Mouse (Mus musculus): Measurements from ENCODE around the gene AC124108.1. TPM values are rescaled to one million over a fixed set of nuclear protein-coding genes. Genes with fewer than 3 reads are reported as not detected.

AC124108.1 gene
- polyA plus RNA-seq, 1 experiment, result not detected

DNA sequence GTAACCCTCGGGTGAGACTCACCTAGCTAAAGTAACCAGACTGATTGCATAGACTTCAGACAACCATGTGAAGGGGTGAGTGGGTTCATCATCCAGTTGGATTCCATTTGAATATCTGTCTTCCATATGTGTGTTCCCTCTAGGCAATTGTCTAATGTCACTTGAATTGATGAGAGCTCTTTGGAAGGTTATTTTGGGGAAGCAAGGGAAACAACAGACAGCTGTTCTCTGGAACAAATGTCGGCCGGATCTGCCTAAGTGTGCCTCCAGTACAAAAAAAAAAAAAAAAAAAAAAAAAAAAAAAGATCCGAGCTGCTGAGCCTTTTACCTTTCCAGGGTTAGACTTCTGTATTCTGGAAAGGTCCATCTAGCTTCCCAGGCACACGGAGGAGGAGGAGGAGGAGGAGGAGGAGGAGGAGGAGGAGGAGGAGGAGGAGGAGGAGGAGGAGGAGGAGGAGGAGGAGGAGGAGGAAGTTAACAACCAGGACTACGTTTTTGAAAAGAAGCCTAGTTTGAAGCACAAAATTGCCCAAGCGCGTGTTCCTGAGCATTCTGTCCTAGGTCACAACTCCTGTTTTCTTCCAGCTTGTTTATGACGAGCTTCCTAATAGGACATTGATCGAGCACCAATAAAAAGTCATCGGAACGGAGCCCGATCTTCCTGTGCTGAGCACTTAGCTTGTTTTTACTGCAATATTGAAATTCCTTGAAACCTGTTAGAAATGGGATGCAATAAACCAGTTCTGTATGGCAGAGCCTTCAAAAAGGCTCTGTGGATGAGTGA lies 35.2 kb downstream of the AC124108.1 start:
- H3K4me3 ChIP-seq (ENCODE audit: control insufficient read depth, insufficient read depth, low read length), result no peak overlapping the region
- H3K4me1 ChIP-seq (replicated peaks; ENCODE audit: control insufficient read depth, insufficient read depth, low read length), result no peaks in the 10 kb centered on the region
- no peaks in the 10 kb centered on the region; the same call in 1 of the 2 replicates for H3K27me3 ChIP-seq (ENCODE audit: control insufficient read depth, insufficient read depth, low read length)
- DNase-seq, result no peak
- no peak overlapping the region for H3K27ac ChIP-seq (ENCODE audit: control insufficient read depth, insufficient read depth, low read length)
- TF ChIP-seq POLR2A (IDR thresholded peaks at IDR 0.05; ENCODE audit: control insufficient read depth, extremely low read depth, insufficient read depth, low read length, poor library complexity), result no peak
- no peak for TF ChIP-seq CTCF (IDR thresholded peaks at IDR 0.05; ENCODE audit: borderline replicate concordance, control insufficient read depth, extremely low read depth, insufficient read depth, low read length, poor library complexity)
- 79% methylated on average over 13 of the region's 13 CpGs for WGBS
- H3K36me3 ChIP-seq (ENCODE audit: control insufficient read depth, insufficient read depth, low read length), result no peaks in the 10 kb centered on the region

GRCm38 (mm10) chr1:132229667-132230066 lies 38.4 kb downstream of the AC124108.1 start, which contains the start of gene Gm10188:
Gm10188 (minus strand) TSS chr1:132229767.
- no peak within 1 kb of the TSS for H3K27ac ChIP-seq (ENCODE audit: control insufficient read depth, insufficient read depth, low read length)
- 96% methylated on average over 3 of the region's 3 CpGs for WGBS
- DNase-seq, result no peak

DNA sequence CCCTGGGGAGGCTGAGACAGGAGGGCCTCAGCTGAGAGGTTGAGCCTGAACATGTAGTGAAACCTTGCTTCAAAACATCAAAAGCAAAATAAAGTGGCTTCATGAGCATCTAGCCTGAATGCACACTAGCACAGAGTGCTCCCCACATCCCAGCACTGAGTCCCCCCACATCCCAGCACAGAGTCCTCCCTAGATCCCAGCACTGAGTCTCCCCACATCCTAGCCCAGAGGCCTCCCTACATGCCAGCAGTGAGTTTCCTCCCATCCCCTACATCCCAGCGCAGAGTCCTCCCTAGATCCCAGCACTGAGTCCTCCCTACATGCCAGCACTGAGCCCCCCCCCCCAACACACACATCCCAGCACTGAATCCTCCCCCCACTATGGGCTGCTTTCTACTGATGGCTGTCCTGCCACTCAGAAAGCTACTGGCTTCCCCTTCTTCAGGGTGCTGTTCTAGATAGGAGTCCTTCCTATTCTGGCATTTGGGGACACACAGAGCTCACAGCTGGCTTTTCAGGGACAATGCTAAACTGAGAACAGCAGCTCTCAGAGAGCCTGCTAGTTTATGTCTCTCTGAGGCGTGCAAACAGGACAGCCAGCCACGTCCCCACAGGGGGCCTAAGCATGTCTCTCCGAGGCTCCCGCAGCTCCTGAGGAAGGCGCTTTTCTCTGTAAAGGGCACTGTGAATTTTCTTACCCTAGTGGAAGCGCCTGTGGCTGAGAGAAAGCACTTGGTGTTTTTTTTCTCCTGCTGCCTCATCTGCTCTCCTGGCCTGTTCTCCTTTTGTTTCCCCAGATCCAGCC lies 40.4 kb downstream of the AC124108.1 start:
- no peak for DNase-seq
- H3K36me3 ChIP-seq (ENCODE audit: control insufficient read depth, insufficient read depth, low read length), result no peaks in the 10 kb centered on the region
- H3K4me1 ChIP-seq (replicated peaks; ENCODE audit: control insufficient read depth, insufficient read depth, low read length), result no peaks in the 10 kb centered on the region
- H3K27me3 ChIP-seq (ENCODE audit: control insufficient read depth, insufficient read depth, low read length), result no peaks in the 10 kb centered on the region; the same call in 1 of the 2 replicates
- TF ChIP-seq CTCF (IDR thresholded peaks at IDR 0.05; ENCODE audit: borderline replicate concordance, control insufficient read depth, extremely low read depth, insufficient read depth, low read length, poor library complexity), result no peak
- no peak for TF ChIP-seq POLR2A (IDR thresholded peaks at IDR 0.05; ENCODE audit: control insufficient read depth, extremely low read depth, insufficient read depth, low read length, poor library complexity)
- 92% methylated on average over 7 of the region's 7 CpGs for WGBS
- H3K4me3 ChIP-seq (ENCODE audit: control insufficient read depth, insufficient read depth, low read length), result no peak overlapping the region
- no peak overlapping the region for H3K27ac ChIP-seq (ENCODE audit: control insufficient read depth, insufficient read depth, low read length)

More at GRCm38 (mm10) chr1:132229667-132230066, 38.4 kb downstream of the AC124108.1 start, which contains the start of gene Gm10188:
- TF ChIP-seq CTCF (IDR thresholded peaks at IDR 0.05; ENCODE audit: borderline replicate concordance, control insufficient read depth, extremely low read depth, insufficient read depth, low read length, poor library complexity) (no peak), POLR2A (IDR thresholded peaks at IDR 0.05; ENCODE audit: control insufficient read depth, extremely low read depth, insufficient read depth, low read length, poor library complexity) (no peak)
- H3K27me3 ChIP-seq (ENCODE audit: control insufficient read depth, insufficient read depth, low read length), result no peaks in the 10 kb centered on the region; the same call in 1 of the 2 replicates
- no peaks in the 10 kb centered on the region for H3K36me3 ChIP-seq (ENCODE audit: control insufficient read depth, insufficient read depth, low read length)
- no peak within 1 kb of the TSS for H3K4me3 ChIP-seq (ENCODE audit: control insufficient read depth, insufficient read depth, low read length)
- H3K4me1 ChIP-seq (replicated peaks; ENCODE audit: control insufficient read depth, insufficient read depth, low read length), result no peaks in the 10 kb centered on the region

DNA sequence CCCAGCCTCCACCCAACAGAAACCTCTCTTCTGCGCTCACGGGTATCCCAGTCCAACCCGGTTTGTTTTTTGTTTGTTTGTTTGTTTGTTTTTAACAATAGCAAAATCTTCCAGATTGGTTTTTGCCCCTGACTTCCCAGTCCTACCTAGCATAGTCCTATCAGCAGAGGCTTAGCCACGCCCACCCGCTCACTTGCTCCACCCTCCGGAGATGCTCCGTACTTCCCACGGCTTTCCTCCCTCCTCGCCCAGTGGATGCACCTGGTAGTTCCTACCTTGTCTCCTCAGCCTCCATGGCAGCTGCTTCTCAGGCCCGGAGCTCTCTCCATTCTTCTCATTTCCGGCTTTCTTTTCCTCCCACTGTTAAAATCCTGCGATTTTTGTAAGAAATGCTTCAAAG lies 42.3 kb downstream of the AC124108.1 start:
- H3K4me1 ChIP-seq (replicated peaks; ENCODE audit: control insufficient read depth, insufficient read depth, low read length), result no peaks in the 10 kb centered on the region
- WGBS, result 33% methylated on average over 12 of the region's 12 CpGs
- no peak overlapping the region; the same call in 1 of the 2 replicates for H3K27ac ChIP-seq (ENCODE audit: control insufficient read depth, insufficient read depth, low read length)
- no peaks in the 10 kb centered on the region for H3K36me3 ChIP-seq (ENCODE audit: control insufficient read depth, insufficient read depth, low read length)
- TF ChIP-seq POLR2A (IDR thresholded peaks at IDR 0.05; ENCODE audit: control insufficient read depth, extremely low read depth, insufficient read depth, low read length, poor library complexity), result no peak
- no peak for TF ChIP-seq CTCF (IDR thresholded peaks at IDR 0.05; ENCODE audit: borderline replicate concordance, control insufficient read depth, extremely low read depth, insufficient read depth, low read length, poor library complexity)
- no peaks in the 10 kb centered on the region; the same call in 1 of the 2 replicates for H3K27me3 ChIP-seq (ENCODE audit: control insufficient read depth, insufficient read depth, low read length)
- no peak for DNase-seq
- no peak overlapping the region for H3K4me3 ChIP-seq (ENCODE audit: control insufficient read depth, insufficient read depth, low read length)

GRCm38 (mm10) chr1:132234757-132235273 lies 43.6 kb downstream of the AC124108.1 start:
- Histone ChIP-seq H3K4me3 (ENCODE audit: control insufficient read depth, insufficient read depth, low read length) (no peak overlapping the region), H3K36me3 (ENCODE audit: control insufficient read depth, insufficient read depth, low read length) (no peaks in the 10 kb centered on the region), H3K27me3 (ENCODE audit: control insufficient read depth, insufficient read depth, low read length) (no peaks in the 10 kb centered on the region), H3K27ac (ENCODE audit: control insufficient read depth, insufficient read depth, low read length) (no peak overlapping the region), H3K4me1 (replicated peaks; ENCODE audit: control insufficient read depth, insufficient read depth, low read length) (no peaks in the 10 kb centered on the region)
- TF ChIP-seq CTCF (IDR thresholded peaks at IDR 0.05; ENCODE audit: borderline replicate concordance, control insufficient read depth, extremely low read depth, insufficient read depth, low read length, poor library complexity), result no peak
- TF ChIP-seq POLR2A (IDR thresholded peaks at IDR 0.05; ENCODE audit: control insufficient read depth, extremely low read depth, insufficient read depth, low read length, poor library complexity), result no peak
- DNase-seq, result no peak
- 75% methylated on average over 9 of the region's 9 CpGs for WGBS

DNA sequence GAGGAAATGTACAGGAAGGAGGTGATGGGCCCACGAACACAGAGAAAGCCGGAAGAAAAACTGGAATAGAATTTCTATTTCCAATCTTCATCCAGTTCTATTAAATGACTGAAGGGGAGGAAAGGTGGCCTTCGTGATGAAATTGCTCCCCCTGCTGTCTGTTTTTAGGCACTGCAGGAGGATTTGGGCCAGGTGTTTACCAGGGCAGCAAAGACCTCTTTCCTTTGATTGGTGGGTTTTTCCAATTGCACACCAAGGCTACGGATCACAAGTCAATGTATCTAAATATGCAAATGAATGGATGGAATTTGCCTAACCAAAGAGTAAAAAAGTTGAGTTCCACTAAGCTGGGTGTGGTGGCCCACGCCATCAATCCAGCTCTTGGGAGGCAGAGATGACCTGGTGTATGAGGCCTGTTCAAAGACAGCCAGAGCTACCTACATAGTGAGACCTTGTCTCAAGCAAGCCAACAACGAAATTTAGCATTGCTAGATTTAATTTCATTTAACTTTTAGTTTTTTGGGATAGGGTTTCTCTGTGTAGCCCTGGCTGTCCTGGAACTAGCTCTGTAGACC lies 46.4 kb downstream of the AC124108.1 start:
- DNase-seq, result peak; percentile 64
- Histone ChIP-seq H3K27ac (ENCODE audit: control insufficient read depth, insufficient read depth, low read length) (no peak overlapping the region), H3K4me3 (ENCODE audit: control insufficient read depth, insufficient read depth, low read length) (no peak overlapping the region), H3K4me1 (replicated peaks; ENCODE audit: control insufficient read depth, insufficient read depth, low read length) (no peaks in the 10 kb centered on the region), H3K36me3 (ENCODE audit: control insufficient read depth, insufficient read depth, low read length) (no peaks in the 10 kb centered on the region), H3K27me3 (ENCODE audit: control insufficient read depth, insufficient read depth, low read length) (no peaks in the 10 kb centered on the region)
- WGBS, result 21% methylated on average over 6 of the region's 6 CpGs
- no peak for TF ChIP-seq POLR2A (IDR thresholded peaks at IDR 0.05; ENCODE audit: control insufficient read depth, extremely low read depth, insufficient read depth, low read length, poor library complexity)
- no peak for TF ChIP-seq CTCF (IDR thresholded peaks at IDR 0.05; ENCODE audit: borderline replicate concordance, control insufficient read depth, extremely low read depth, insufficient read depth, low read length, poor library complexity)

Data from thymus, adult 2 months (tissue).